Mouse (Mus musculus) left cerebral cortex, adult 18-20 months (tissue): ENCODE results near the gene Pla2g16. TPM values are rescaled to one million over a fixed set of nuclear protein-coding genes. Genes with fewer than 3 reads are reported as not detected.

Source experiments
- DNase-seq, 2 experiments: peaks; one replicate each; pipeline ENCODE4 v3.0.0; 2021 to 2022; ENCODE audit warnings: low spot score in 2 of 2, mixed read lengths in 1 of 2
- long read RNA-seq, 2 experiments: library from polyadenylated mRNA; stranded (forward); transcript quantifications; one replicate each; pipeline ENCODE4 v2.0.0; 2021
- total RNA-seq, 2 experiments: library from RNA; stranded (reverse); gene quantifications; 2 replicates each; pipeline ENCODE4 v1.2.3; 2021

Pla2g16 gene
- total RNA-seq: 10 to 100 TPM; 33.2 to 40.7 TPM
- long read RNA-seq, experiment 1, transcript Pla2g16-203 (5 exons, 1,901 nt): minor isoform, 8 of 31 reads
- long read RNA-seq, experiment 1, transcript Pla2g16-201 (5 exons, 3,523 nt): major isoform, 12 of 31 reads
- long read RNA-seq, experiment 1, partial matches to known transcripts: 8 of 31 reads
- long read RNA-seq, experiment 1, other reads (novel, unspliced or antisense): 3 of 31 reads
- long read RNA-seq, experiment 2, transcript Pla2g16-201 (5 exons, 3,523 nt): major isoform, 6 of 19 reads
- long read RNA-seq, experiment 2, partial matches to known transcripts: 7 of 19 reads
- long read RNA-seq, experiment 2, other reads (novel, unspliced or antisense): 3 of 19 reads

DNA sequence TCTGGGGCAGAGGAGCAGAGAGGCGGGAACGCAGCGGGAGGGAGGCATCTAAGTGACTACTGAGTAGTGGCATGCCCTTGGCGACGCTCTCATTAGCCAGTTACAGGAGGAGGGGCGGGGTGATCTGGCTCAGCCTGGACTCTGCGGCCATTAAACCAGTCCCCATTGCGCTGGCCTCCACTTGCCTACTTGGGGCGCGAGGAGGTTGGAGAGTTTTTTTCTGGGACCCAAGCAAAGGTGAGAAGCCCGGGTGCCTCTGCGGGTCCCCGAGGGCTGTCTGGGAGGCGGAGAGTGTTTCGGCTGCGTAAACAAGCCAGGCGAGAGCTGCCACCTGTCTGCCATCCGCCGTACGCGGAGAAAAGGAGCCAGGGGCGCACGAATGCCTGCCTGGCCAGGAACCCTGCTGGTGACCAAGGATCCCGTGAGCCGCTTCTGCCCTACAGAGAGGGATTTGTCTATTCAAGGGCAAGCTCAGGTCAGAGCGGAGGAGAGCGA is at the start of gene Pla2g16:
Pla2g16 (plus strand) TSS at position 132 of the 495 bp plus-strand sequence.
- peak; percentile 17 to 40 for DNase-seq

DNA sequence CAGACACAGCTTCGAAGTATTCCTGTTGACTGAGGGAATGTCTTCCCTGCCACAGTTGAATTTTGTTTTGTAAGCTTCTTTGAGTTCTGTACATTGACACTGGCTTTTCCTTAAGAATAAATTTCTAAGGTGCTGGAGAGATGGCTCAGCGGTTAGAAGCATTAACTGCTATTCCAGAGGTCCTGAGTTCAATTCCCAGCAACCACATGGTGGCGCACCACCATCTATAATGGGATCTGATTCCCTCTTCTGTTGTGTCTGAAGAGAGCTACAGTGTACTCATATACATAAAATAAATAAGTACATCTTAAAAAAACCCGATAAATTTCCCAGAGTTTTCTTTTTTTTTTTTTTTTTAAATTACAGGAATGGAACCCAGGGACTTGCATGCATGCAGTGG is 49.2 kb upstream of the Pla2g16 start:
- DNase-seq: no peak

DNA sequence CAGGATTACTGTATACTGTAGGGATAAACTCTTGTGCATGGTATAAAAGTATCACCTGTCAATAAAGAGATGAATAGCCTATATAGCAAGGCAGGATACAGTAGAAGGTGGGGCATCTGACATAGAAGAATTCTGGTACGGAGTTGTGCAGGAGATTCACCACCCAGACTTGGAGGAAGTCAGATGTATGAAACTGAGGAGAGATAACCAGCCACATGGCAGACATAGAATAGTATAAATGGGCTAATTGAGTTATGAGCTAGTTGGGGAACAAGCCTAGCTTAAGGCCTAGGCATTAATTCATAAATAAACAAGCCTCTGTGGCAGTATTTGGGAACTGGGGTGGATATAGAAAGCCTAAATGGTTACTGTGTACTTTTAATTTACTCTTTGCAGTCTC is 40.8 kb upstream of the Pla2g16 start:
- DNase-seq: no peak

DNA sequence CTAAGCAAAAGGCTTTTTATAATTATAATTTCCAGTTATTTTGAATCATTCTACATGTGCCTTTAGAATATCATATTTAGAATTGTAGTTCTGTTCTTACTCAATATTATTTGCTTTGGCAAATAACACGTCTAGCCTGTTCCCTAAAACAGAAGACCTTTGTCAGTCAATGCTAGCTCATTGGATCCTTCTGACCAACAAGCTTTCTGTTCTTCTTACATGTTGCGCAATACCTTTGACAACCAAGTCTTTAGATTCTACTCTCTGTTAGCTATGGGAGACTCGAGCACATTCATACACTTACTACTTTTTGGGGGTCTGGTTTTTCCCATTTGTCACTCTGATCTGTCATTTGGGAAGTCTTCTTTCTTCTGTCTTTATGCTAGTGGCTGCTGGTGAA is 35.6 kb upstream of the Pla2g16 start:
- DNase-seq: no peak

DNA sequence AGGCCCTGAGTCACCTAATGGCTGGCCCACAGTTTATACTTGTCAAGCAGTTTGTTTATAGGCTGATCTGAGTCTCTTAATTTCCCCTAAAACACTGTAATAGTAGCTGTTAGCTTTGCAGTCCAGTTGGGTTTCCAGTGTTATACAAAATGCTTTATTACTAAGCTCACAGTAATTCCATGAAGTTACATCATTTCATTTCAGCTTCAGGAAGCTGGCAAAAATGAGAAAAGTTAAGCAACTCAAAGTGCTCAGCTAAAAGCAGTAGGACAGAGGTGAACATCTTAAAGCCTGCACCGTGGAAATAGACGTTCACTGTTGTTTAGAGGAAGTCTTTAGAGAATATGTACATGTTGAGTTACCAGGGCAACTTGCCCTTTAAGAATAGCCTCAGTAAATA is 34.4 kb upstream of the Pla2g16 start:
- no peak for DNase-seq

DNA sequence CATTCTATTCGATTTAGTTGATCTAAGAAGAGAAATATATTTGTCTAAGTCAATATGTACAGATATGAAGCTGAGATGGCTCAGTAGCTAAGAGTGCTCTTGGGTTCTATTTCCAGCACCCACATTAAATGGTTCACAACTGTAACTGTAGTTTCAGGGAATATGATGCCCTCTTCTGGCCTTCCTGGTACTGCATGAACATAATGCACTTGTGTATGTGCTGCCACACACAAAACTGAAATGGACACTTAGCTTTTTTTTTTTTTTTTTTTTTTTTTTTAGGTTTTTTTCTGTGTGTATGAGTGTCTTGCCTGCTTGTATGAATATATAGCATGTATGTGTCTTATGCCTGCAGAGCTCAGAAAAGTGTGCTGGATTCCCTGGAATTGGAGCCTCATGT is 34.0 kb upstream of the Pla2g16 start:
- no peak for DNase-seq

DNA sequence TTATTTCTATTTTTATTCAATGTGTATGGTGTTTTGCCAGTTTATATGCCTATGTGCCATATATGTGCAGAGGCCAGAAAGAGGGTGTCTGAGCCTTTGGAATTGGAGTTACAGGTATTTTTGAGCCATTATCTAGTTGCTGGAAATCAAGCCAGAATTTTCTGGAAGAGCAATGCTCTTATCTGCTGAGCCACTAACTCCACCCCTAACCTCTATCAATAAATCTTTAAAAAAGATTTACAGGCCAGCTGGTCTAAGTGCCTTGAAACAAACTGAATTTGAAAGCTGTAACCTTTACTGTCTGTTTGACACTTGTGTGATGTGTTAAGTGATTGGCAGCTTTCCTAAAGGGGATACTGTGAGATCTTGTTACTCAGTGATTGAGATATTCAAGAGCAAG is 33.5 kb upstream of the Pla2g16 start:
- no peak for DNase-seq

DNA sequence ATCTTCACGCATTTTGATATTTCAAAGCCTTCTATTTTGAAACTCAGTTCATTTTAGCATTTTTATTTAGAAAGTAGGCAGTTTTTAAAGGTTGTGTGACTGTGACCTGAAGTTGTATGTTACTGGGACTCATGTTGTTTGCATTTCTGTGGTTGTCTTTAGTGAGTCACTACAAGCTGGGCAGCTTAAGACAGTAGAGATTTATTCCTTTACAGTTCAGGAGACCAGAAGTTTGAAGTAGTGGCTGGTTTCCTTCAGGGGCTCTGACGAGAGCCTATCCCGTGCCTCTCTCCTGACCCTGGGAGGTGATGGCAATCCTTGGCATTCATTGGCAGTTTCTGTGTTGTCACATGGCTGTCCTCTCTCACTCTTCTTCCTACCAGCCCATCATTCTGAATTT is 32.4 kb upstream of the Pla2g16 start:
- DNase-seq: no peak

DNA sequence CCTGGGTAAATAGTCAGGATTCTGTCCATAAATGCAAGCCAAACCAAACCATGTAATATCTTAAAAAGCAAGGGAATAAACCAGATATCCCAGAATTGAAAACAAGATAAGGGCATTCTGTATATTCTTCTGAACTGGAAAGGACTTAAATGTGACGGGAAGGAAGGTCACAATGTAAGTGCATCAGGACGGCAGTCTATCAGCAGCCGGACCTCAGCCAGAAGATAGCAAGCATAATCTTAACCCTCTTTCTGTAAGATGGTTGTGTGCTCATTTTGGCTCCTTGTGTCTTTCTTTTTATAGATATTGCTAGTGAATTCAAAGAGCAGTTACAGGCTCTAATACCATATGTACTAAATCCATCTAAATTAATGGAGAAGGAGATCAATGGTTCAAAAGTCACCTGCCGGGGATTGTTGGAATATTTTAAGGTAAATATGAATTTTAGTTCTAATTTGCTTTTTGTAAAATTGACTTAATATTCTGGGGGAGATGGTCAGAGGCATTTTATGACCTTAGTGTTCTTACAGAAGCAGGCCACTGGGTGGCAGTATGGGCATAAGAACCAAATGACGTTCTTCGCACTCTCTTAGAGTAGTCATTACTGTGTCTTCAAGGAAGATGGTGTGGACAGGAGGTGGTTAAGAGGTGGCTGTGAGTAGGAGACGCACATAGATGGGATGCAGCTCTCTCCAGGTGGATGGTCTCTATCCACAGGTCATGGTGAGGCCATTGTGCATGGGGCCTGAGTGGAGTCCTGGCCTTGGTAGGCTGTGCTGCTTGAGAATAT is 28.4 kb upstream of the Pla2g16 start:
- peak; percentile 54 to 76 for DNase-seq

DNA sequence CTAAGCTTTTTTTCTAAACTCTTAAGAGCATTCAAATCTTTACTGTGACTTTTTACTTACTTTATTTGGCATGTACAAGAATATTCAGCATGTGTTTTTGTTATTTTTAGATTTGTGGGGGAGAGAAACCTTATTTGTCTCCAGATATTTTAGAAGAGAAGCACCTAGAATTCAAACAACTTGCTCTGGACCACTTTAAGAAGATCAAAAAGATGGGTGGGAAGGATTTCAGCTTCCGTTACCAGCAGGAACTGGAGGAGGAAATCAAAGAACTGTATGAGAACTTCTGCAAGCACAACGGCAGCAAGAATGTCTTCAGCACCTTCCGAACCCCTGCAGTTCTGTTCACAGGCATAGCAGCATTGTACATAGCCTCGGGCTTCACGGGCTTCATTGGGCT is 25.4 kb upstream of the Pla2g16 start:
- DNase-seq: no peak

DNA sequence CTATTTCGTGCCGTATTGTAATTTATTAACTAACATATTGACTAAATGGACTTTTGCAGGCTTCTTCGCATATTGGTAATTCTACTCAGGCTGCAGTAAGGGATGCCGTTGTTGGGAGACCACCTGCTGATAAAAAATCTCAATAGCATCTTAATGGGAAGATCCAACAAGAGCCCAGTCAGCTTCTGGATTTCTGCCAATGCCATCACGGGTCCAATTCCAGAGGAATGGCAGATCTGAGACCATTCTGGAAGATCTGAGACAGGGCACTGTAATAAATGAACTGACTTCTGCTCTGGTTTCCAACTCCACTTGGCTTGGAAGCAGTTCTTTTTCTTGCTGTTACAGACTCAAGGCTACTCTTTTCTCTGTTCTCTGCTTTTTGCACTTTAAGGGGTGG is 23.4 kb upstream of the Pla2g16 start:
- no peak for DNase-seq

DNA sequence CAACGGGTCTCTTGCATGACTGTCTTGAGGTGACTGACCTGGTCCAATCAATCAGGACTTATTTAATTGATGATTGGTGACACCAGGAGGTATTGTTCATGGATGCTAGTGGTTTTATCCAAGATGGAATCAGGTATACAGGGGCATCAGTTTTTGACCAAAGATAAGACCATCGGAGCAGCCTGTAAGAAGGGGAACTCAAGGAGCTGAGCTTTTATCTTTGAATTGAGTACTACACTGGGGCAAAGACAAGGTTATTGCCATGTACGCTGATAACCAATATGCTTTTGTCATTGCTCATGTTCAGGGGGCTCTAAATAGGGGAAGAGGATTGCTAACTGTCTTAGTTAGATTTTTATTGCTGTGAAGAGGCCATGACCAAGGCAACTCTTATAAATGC is 8.3 kb upstream of the Pla2g16 start:
- DNase-seq: no peak

DNA sequence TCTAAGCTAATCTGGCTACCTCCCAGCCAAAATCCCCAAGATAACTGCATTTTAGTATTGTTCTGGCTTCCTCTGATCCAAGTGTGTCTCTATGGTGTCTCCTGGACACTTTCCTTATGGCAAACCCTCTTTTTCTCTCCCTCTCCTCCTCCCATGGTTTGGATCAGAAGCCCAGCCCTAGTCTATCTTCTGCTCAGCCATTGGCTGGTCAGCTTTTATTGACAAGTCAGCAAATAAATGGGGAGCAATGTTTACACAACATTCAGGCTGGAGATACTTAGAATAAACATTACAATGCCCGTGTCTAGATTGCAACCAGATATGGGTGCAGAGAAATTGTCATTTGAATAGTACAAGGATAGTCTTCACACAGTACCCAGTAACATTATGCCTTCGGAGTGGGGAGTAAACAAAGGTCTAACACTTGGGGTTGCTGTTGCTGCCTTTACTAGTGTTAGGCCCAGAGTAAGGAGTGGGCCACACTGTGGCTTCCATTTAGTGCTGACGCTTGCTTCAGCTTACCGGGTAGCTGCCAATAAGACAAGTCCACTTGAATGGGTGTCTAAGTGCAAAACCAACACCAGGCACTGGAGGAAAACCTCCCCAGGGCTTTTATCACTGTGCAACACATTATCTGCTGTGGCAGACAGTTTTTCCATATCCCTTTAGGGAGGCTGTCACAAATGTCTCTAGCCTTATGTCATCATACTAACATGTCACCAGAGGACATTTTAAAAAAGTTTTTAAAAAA is 5.5 kb upstream of the Pla2g16 start:
- DNase-seq: no peak

DNA sequence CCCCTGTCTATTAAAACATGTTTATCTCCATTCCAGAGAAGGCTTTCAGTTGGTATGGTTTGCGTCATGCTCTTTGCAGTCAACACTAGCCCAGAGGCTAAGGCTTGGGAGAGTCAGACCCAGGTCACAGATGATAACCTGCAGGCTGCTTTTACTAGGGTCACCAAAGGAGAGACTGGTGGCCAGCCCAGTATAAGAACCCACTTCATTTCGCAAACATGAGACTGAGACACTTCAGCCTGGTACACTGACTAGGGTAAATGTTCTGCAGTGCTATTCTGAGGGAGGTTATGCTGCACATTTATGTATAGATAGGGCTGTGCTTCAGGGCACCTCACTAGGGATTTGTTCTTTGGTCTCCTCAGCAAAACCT is 5.0 kb upstream of the Pla2g16 start:
- DNase-seq: no peak

DNA sequence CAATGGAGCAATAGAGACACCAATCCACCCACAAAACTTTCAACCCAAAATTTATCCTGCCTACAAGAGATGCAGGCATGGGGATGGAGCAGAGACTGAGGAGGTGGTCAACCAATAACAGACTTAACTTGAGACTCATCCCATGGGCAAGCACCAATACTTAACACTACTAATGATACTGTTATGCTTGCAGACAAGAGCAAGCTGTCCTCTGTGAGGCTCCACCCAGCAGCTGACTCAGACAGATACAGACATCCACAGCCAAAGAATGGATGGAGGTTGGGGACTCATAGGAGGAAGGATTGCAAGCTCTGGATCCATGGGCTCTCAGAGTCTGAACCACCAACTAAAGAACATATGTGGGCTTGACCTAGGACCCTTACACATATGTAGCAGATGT is 3.8 kb upstream of the Pla2g16 start:
- no peak for DNase-seq

DNA sequence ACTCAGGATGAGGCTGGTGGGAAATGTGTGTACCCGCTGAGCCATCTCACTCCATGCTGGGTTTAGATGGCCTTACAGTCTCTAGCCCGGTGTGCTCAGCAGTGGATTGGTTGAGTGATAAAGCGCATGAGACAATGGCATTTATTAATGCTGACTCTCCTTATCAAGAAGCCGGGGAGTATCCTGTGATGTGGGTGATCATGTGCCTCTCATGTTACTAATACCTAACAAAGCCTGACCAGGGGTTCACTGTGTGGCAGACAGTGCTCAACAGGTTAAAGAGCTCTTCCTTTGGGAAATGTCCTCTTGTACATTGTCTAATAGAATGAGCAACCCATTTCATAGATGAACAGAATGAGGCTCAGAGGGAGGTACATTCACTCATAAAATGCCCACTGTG is 2.4 kb upstream of the Pla2g16 start:
- no peak for DNase-seq

DNA sequence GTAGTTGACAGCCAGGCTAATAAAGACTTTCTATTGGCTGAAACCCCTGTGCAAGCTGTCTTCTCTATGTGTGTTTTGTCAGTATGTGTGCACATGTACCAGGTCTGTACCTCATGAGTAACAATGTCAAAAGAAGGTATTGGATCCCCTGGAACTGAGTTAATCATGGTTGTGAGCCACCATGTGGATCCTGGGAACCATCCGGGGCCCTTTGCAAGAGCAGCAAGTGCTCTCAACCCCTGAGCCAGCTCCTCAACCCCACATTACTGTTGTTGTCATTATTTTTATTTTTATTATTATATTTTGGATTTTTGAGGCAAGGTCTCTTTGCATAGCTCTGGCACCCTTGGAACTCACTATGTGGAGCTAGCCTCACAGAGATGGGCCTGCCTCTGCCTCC is 618 bp upstream of the Pla2g16 start:
- no peak for DNase-seq

DNA sequence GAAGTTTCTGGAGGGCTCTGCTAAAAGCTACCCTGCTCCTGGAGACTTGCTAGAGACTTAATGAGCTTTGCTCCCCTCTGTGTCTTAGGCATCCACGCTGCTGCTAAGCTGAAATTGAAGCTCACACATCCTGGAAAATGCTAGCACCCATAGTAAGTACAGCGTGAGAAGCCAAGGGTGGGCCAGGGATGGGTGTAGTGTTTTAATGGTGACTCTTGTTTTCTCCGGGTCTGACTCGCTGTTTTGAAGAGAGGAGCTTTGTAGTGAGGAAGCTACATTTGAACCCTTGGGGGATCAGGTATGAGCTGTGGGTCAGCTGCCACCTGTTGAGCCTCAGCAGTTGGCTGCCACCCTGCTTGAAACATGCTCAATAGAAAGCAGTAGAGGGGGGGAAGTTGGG is 585 bp downstream of the Pla2g16 start:
- DNase-seq: no peak

DNA sequence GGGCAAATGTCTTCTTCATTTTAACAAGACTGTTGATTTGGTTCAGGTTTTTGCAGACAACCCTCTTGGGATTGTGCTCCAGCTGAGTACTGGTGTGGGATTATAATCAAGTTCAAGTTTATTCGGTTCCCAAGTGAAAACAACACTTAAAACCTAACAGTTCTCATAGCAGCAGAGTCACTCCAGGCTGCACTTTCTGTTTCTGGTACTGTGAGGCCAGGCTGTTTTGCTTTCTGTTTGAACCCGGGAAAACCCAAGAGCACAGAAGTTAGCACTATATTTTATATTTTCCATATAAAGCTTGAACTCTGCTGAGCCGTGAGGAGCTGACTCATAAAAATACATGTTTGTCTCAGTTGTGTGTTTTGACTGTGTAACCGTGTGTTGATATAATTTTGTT is 1.4 kb downstream of the Pla2g16 start:
- DNase-seq: no peak

DNA sequence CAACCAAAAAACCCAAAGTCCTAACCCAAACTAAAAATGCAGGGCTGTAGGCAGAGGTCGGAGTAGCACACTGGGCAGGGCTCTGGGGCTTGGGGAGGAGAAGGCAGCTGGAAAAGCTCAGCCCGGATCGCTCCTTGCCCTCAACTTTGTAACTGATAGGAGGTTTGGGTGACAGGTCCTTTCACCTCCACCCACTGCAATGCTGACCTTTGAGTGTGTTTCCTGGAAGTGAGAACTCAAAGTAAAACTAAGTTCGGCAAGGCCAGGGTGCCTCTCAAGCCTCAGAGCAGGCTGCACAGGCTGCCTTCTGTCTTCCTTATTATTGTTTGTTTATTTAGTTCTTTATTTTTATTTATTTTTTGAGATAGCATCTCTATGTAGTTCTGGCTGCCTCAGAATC is 2.7 kb downstream of the Pla2g16 start:
- no peak for DNase-seq

DNA sequence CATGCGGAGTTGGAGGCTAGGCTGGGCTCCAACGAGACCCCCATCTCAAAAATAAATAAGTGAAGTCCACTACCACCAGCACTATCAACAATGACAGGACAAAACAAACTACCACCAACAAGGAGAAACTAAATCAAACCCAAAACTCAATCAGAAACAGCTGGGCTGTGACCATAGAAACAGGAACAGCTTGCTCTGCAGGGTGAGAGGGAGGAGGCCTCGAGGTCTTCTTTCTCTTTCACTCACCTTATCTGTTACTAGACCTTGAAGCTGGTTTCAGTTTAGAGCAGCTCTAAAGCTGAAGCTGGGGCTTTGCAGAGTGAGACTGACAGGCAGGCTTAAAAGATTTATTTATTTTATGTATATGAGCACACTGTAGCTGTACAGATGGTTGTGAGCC is 4.2 kb downstream of the Pla2g16 start:
- no peak for DNase-seq

DNA sequence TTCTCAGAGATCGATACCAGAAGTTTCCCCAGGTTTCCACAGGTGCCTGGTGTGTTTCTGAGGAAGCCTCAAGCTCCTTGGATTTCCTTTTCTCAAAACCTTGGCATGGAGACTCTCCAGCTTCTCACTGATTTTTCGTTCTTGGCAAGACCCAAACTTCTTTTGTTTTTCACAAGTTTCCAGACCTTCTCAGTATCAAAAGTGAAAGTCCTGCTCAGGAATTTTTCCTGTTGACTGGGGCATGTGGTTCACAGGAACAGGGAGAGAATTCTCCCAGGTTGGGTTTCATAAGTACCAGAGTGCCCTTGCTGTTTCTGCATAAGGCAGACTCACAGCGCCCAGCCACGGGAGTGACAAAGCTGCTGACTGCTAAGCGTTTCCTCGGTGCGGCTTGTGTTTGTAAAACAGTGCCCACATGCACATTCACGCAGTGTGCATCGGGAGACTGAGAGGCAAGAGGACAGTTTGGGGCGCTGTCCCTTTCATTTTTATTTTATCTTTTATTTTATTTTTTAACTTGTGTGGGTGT is 5.4 kb downstream of the Pla2g16 start:
- no peak for DNase-seq
